Mouse (Mus musculus): ENCODE results near the gene Gja5.

DNA sequence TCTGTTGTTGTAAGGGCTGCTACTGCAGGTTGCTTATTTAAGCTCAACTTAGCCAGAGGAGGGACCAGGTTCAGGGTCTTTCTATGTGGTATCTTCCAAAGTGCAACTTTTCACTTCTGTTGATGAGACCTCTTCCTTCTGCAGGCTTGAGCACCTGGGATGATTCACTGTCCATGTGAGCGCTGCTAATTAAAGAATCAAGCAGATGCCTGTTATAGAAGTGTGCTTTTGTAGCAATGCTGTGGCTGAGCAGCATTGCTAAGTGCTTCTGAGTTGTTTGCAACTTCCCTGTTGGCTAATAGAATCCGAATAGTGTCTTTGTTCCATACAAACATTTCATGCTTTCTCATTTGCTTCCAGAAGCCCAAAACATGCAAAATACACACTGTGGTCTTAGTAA is 34.2 kb upstream of the Gja5 start:
- TF ChIP-seq SRF (IDR thresholded peaks at IDR 0.05; ENCODE audit: control insufficient read depth, insufficient read length, low read depth): no peak
- TF ChIP-seq POLR2A (IDR thresholded peaks at IDR 0.05; ENCODE audit: insufficient read length, low read depth): no peak
- TF ChIP-seq POLR2AphosphoS2 (IDR thresholded peaks at IDR 0.05; ENCODE audit: insufficient read length, low read depth): no peak
- TF ChIP-seq USF1 (IDR thresholded peaks at IDR 0.05; ENCODE audit: low read depth): no peak
- no peak for TF ChIP-seq MYOD1 (IDR thresholded peaks at IDR 0.05; ENCODE audit: control insufficient read depth in 1 of 3, insufficient read length in 2 of 3, low read depth in 2 of 3)
- no peak for TF ChIP-seq MAX (IDR thresholded peaks at IDR 0.05; ENCODE audit: low read depth)
- TF ChIP-seq E2F4 (IDR thresholded peaks at IDR 0.05; ENCODE audit: insufficient read depth): no peak

Data from myocyte (in vitro differentiated cells).